Mouse (Mus musculus): ENCODE measurements around the gene Lrrc74b.
"Not testable (repeated sequence)": the region's sequence is repeated elsewhere in the genome, so short reads cannot be mapped to it uniquely, and the experiment has no call there.

The Lrrc74b gene

DNA sequence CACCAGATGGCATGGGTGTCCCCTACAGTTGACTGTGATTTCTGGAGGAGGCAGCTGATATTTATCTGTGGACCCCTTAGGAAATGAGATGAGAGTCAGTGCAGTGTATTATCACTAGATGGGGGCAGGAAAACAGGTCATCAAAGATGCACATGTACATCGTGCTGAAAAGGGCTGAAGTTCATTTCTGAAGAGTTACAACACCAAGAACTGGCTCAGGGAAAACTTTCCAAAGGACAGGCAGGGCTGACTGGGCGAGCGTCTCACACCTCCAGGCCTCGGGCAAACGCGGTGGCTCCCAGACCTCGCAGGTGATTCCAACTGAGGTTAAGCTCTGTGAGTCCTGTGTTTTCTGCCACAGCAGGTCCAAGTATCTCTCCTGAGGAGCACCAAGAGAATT, 8.2 kb downstream of the Lrrc74b start:
- DNase-seq (ENCODE audit: low spot score in 2 of 2), result peak in 1 of 2 experiments; percentile 11

GRCm38 (mm10) chr16:17542632-17543031, 18.4 kb downstream of the Lrrc74b start:
- peak in 1 of 2 experiments; percentile 8 for DNase-seq (ENCODE audit: low spot score in 2 of 2)

DNA sequence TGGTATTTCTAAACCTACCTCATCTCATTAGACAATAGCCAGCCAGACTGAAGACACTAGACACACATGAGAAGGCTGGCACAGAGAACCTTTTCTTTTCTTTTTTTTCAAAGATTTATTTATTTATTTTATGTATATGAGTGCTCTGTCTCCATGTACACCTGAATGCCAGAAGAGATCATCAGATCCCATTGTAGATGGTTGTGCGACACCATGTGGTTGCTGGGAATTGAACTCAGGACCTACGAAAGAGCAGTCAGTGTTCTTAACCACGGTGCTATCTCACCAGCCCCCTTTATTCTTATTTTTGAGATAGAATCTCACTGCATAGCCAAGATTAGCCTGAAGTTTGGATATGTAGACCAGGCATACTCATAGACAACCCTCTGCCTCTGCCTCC, 24.5 kb downstream of the Lrrc74b start:
- DNase-seq (ENCODE audit: low spot score in 2 of 2), result peak in 1 of 2 experiments; percentile 16

GRCm38 (mm10) chr16:17532676-17533329, 28.2 kb downstream of the Lrrc74b start:
- peak in 1 of 2 experiments; percentile 16 for DNase-seq (ENCODE audit: low spot score in 2 of 2)

- DNase-seq (ENCODE audit: low spot score in 2 of 2), result peak in 1 of 2 experiments; percentile 20
Observed at GRCm38 (mm10) chr16:17532271-17532670, 28.8 kb downstream of the Lrrc74b start.

- DNase-seq (ENCODE audit: low spot score in 2 of 2), result peak; percentile 98
Observed at GRCm38 (mm10) chr16:17530640-17531288, 30.3 kb downstream of the Lrrc74b start, which contains the start of gene Thap7. Gene Thap7, minus strand, starts transcription at chr16:17531136.

DNA sequence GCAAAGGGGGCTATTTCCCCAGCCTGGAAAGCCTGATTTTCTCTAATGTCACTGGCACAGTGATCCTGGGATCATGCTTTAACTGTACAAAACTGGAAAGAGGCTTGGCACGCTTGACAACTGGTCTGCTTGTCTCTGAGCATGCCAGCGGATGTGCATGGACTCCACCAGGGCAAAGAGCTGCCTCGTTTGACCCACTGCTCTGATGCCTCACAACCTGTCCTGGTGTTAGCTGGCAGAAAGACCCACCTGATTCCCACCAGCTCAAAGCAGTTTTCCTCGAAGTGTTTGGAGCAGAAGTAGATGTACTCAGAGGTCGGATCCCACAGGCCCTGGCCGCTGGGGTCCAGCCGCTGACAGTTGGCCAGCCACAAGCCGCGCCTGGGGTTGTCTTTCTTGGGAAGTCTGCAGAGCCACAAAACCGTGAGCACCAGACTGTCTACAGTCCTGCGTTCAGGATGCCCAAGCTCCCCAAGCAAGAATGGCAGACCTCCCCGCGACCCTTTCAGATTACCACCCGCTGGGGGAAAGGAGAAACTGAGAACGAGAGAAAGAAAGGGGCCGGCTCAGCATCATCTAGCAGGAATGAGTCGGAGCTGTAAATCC, 31.0 kb downstream of the Lrrc74b start:
- peak in 1 of 2 experiments; percentile 34 for DNase-seq (ENCODE audit: low spot score in 2 of 2)

DNA sequence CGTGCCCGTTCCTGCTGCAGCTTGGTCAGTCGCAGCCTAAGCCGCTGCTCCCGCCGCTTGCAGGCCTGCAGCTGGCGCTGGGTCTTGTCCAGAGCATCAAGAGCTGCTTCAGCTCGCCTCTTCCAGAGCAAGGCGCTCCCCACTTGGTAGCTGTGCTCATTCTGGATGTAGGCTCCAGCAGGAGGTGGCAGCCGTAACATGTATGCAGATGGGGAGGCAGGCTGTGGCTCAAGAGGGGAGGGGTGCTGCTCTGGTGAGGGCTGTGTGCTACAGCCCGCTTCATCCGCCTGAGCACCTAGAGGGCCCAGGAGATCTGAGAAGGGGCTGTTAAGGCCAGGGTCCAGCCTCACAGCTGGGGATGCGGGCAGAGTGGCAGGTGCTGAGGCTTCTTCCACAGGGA, 32.8 kb downstream of the Lrrc74b start:
- DNase-seq (ENCODE audit: low spot score in 2 of 2), result no peak

DNA sequence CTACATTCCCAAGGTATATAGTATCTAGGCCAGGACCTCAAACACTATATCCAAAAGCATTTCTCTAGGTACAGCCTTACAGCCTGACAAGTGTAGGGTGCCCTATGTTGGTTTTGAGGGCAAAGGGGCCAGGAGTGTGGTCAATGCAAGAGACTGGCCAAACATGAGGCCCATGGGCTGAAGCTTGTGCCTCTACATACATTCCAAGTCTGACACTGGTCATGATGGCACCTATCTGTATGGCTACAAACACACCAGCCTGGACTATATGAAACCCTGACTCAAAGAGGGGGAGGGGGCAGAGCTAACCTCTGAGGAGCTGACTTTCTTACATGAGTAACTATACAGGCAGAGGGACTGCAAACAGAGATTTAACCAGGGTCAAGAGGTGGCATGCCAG, 33.4 kb downstream of the Lrrc74b start:
- no peak for DNase-seq (ENCODE audit: low spot score in 2 of 2)

DNA sequence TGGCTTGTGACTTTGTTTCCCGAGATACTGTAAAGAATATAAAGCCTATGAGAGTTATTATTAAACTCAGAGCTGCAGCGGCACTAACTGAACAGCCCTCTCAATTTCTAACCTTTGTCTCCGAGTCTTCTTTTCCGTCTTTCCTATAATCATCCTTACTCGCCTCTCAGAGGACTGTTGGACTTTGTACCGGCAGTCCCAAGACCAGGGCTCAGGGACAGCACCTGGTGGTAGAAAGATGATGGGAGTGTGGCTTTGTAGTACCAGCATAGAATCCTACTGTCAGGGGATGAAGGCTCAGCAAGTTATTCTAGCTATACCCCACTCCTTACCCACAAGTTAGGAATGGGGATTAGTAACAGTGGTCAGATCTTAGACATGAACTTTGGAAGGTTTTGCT, 34.8 kb downstream of the Lrrc74b start:
- no peak for DNase-seq (ENCODE audit: low spot score in 2 of 2)

GRCm38 (mm10) chr16:17525524-17525923, 35.5 kb downstream of the Lrrc74b start:
- no peak for DNase-seq (ENCODE audit: low spot score in 2 of 2)

GRCm38 (mm10) chr16:17524156-17524555, 36.9 kb downstream of the Lrrc74b start:
- peak; percentile 21 to 25 for DNase-seq (ENCODE audit: low spot score in 2 of 2)

- peak in 1 of 2 experiments; percentile 13 for DNase-seq (ENCODE audit: low spot score in 2 of 2)
Observed at GRCm38 (mm10) chr16:17518910-17519309, 42.1 kb downstream of the Lrrc74b start.

- DNase-seq (ENCODE audit: low spot score in 2 of 2), result no peak
Observed at GRCm38 (mm10) chr16:17511431-17511830, 49.6 kb downstream of the Lrrc74b start.

DNA sequence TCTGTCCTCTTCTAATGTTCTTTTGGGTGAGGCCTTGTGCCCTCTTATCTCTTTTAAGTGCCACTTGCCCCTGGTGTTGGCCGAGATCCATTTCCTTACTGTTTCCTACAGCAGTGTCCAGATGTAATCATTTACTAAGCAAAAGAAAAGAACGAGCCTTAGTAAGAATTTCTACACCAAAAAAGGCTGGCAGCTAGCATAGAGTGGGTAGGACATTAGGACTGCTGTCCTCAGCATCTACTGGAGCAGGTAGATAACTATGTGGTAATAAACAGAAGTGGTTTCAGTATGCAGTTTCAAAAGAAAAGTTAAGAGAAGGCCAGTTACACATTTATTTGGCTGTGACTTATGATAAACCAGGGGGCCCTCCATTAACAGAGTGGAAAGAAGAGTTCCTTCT, 50.4 kb downstream of the Lrrc74b start:
- DNase-seq (ENCODE audit: low spot score in 2 of 2), result no peak

DNA sequence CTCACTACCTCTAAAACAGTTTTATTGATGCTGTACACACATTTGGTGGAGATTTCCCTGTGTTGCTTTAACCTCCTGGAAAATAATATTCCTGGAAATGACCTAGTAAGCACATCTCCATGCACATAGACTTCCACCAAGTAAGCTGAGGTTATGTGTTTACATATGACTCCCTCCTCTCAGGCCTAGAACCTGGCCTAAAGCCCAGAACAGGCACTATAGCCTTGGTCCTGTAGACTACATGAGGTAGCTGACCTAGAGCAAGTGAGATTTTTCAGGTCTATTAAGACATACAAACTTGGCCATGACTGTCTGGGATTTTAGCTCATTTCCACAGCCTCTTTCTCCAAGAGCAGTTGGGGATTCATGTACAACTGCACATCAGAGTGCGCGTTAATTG, 50.9 kb downstream of the Lrrc74b start:
- no peak for DNase-seq (ENCODE audit: low spot score in 2 of 2)

DNA sequence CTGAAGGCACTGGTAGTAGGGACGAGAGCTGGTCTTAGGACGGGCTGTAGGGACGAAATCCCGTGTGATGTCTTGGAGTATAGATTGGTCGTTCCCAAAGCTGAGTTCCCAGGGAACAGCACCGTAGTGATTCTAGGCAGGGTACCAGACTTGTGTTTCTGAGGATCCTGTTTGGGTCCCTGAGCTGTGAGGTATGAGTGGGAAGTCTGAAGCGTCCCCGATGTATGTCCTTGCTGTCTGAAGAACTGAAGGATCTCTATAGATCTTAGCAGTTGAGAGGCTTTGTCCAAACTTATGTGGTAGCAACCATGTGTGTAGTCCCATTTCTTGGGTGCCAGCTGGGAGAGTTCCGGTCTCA, 51.8 kb downstream of the Lrrc74b start:
- DNase-seq (ENCODE audit: low spot score in 2 of 2), result no peak

DNA sequence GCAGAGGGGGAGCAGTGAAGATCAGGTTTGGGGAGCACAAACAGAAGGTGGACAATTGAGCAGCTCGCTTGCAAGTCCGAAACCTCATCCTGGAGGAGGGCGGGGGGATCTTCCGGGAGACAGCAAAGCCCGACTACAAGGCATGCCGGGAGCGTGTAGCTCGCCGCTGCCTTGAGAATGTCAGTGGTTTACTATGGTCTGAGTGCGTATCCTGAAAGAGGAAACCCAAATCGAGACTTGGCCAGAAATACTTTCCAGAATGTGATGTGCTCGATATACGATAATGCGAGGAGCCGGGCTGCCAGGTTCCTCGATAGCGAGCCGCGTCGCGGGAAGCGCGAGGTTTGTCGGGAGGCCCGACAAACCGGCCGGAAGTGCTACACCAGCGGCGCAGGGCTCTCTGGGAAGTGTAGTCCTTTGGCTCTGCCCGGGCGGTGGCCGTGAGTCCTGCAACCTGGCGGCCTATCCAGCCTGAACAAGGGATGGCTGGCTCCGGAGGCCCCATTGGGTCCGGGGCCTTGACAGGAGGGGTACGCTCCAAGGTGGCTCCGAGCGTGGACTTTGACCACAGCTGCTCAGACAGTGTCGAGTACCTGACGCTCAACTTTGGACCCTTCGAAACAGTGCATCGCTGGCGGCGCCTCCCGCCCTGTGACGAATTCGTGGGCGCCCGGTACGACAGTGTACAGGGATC, 52.4 kb downstream of the Lrrc74b start, which contains the start of gene Lztr1:
Gene Lztr1 (plus strand): TSS at position 143 of the 694 bp plus-strand sequence.
- DNase-seq (ENCODE audit: low spot score in 2 of 2), result peak; percentile 93 to 94

- not testable (repeated sequence) for DNase-seq (ENCODE audit: low spot score in 2 of 2)
Observed at GRCm38 (mm10) chr16:17508031-17508430, 53.0 kb downstream of the Lrrc74b start.

DNA sequence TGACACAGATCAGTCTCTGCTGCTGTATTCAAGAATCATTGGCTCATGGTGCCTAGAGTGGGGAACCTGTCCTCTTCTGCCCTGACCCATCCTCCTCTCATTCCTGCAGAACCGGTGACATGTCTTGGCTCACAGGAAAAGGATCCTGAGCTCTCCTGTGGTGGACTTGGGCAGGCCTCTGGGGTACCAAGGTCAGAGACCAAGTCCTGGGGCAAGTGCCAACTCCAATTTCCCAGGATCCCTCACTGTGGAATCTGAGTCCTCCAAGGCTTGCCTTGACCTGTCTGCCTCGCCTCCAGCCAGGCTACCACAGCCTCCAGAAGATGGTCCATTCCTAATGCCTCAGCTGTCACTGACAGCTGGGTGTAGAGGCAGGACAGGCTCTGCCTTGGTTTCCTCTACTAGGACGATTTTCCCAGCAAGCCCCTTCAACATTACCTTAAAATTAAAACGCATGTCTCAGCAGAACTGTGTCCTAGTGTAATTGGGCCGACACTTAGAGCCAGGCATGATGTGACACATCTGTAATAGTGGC, 54.0 kb downstream of the Lrrc74b start:
- DNase-seq (ENCODE audit: low spot score in 2 of 2), result no peak

DNA sequence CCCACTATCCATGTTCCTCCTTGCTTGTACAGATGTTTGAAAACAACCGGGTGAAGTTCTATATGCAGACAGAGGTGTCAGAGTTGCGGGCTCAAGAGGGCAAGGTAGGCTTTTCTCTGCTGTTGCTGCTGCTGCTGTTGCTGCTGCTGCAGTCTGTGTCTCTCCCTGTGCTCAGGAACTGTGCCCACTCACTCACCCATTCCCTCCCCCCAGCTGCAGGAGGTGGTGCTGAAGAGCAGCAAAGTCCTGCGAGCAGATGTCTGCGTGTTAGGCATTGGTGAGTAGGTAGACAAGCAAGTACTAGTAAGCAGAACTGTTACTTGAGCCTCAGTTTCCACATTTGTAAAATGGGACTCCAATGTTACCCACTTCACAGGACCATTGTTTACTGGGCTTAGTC, 58.4 kb downstream of the Lrrc74b start:
- no peak for DNase-seq (ENCODE audit: low spot score in 2 of 2)
